Mouse (Mus musculus) lung, postnatal 14 days (tissue): Measurements from ENCODE around the gene Arhgef39.

Experiments
- DNase-seq: peaks from one replicate; pipeline ENCODE4 v3.0.0; 2021

The Arhgef39 gene

GRCm38 (mm10) chr4:43499407-43500333 is at the start of gene Arhgef39:
TSS of gene Arhgef39 (minus strand) at chr4:43499695.
- peak; percentile 83 for DNase-seq

- no peak for DNase-seq
Observed at GRCm38 (mm10) chr4:43549055-43549454, 49.6 kb upstream of the Arhgef39 start.

GRCm38 (mm10) chr4:43547160-43547559 is 47.7 kb upstream of the Arhgef39 start:
- no peak for DNase-seq

GRCm38 (mm10) chr4:43546375-43547047 is 47.0 kb upstream of the Arhgef39 start:
- DNase-seq = no peak

- no peak for DNase-seq
Observed at GRCm38 (mm10) chr4:43542044-43542443, 42.5 kb upstream of the Arhgef39 start.

GRCm38 (mm10) chr4:43536031-43536430 is 36.5 kb upstream of the Arhgef39 start:
- DNase-seq = no peak

GRCm38 (mm10) chr4:43535628-43536027 is 36.1 kb upstream of the Arhgef39 start:
- no peak for DNase-seq

GRCm38 (mm10) chr4:43533270-43533669 is 33.8 kb upstream of the Arhgef39 start:
- no peak for DNase-seq

- peak; percentile 85 for DNase-seq
Observed at GRCm38 (mm10) chr4:43530581-43530980, 31.1 kb upstream of the Arhgef39 start.

GRCm38 (mm10) chr4:43530081-43530501 is 30.6 kb upstream of the Arhgef39 start:
- DNase-seq = no peak

GRCm38 (mm10) chr4:43528487-43528886 is 29.0 kb upstream of the Arhgef39 start:
- DNase-seq = no peak

- DNase-seq = no peak
Observed at GRCm38 (mm10) chr4:43527880-43528279, 28.4 kb upstream of the Arhgef39 start.

- DNase-seq = peak; percentile 95
Observed at GRCm38 (mm10) chr4:43519956-43520355, 20.5 kb upstream of the Arhgef39 start.

- DNase-seq = no peak
Observed at GRCm38 (mm10) chr4:43519551-43519950, 20.1 kb upstream of the Arhgef39 start.

- DNase-seq = no peak
Observed at GRCm38 (mm10) chr4:43515764-43516708, 16.5 kb upstream of the Arhgef39 start.

- DNase-seq = no peak
Observed at GRCm38 (mm10) chr4:43513791-43514190, 14.3 kb upstream of the Arhgef39 start.

GRCm38 (mm10) chr4:43513300-43513699 is 13.8 kb upstream of the Arhgef39 start:
- DNase-seq = no peak

GRCm38 (mm10) chr4:43512653-43513052 is 13.2 kb upstream of the Arhgef39 start:
- DNase-seq = no peak

GRCm38 (mm10) chr4:43511675-43512454 is 12.4 kb upstream of the Arhgef39 start:
- no peak for DNase-seq

GRCm38 (mm10) chr4:43509109-43509508 is 9.6 kb upstream of the Arhgef39 start:
- no peak for DNase-seq

- peak; percentile 67 for DNase-seq
Observed at GRCm38 (mm10) chr4:43508666-43508997, 9.1 kb upstream of the Arhgef39 start.
